Mouse (Mus musculus) small intestine, adult 2 months (tissue): ENCODE data around the gene Dph1.

Source experiments
- CTCF ChIP-seq: fragments of 200-500 bp; IDR thresholded peaks from 2 replicates; pipeline ENCODE4 v1.5.1; 2012; ENCODE audit warnings: low read depth, mild to moderate bottlenecking, control low read depth, inconsistent platforms, low read length, moderate library complexity, mixed read lengths; ENCODE audit not compliant: insufficient replicate concordance, insufficient read length; ENCODE audit errors: extremely low read depth
- POLR2A ChIP-seq: fragments of 200-500 bp; IDR thresholded peaks from 2 replicates; pipeline ENCODE4 v1.6.1; 2012; ENCODE audit warnings: low read depth, mild to moderate bottlenecking, control low read depth, inconsistent platforms, low read length, moderate library complexity

GRCm38 (mm10) chr11:75135358-75135757 lies 55.7 kb downstream of the Dph1 start:
- TF ChIP-seq POLR2A = no peak
- TF ChIP-seq CTCF = no peak
